Mouse (Mus musculus) gastrocnemius, adult 2 months (tissue): Measurements from ENCODE around the gene Tet3. TPM values are rescaled to one million over a fixed set of nuclear protein-coding genes. Genes with fewer than 3 reads are reported as not detected.

Experiments used
- DNase-seq: peaks from one replicate; pipeline ENCODE4 v3.0.0; 2022
- H3K27ac ChIP-seq: fragments of 200-600 bp; 2 replicates; pipeline ENCODE4 v1.8.1; 2022; ENCODE audit warnings: mild to moderate bottlenecking
- H3K4me3 ChIP-seq: fragments of 200-600 bp; 2 replicates; pipeline ENCODE4 v1.8.1; 2022; ENCODE audit warnings: mild to moderate bottlenecking, moderate library complexity
- CTCF ChIP-seq: fragments of 200-600 bp; IDR thresholded peaks from 2 replicates; pipeline ENCODE4 v1.8.1; 2022; ENCODE audit warnings: antibody characterized with exemption, mild to moderate bottlenecking, moderate library complexity
- intact Hi-C: fragments of 180-260 bp; cut with DNase I; formaldehyde crosslinking; loops from one replicate; pipeline ENCODE4 v1.15.1; 2025
- total RNA-seq, 2 experiments: library from RNA; stranded (reverse); gene quantifications; 2 replicates each; pipeline ENCODE4 v1.2.3; 2021

Tet3 gene
- total RNA-seq, 2 experiments from 2014 or later = 16.4 to 18.0 TPM

- TF ChIP-seq CTCF = no peak
- Histone ChIP-seq H3K27ac (peak overlapping the region; percentile 60), H3K4me3 (no peak overlapping the region)
- intact Hi-C loops = no loop called here
- DNase-seq = peak; percentile 78
Observed at GRCm38 (mm10) chr6:83496009-83496752, 37.3 kb upstream of the Tet3 start.

- no peak for DNase-seq
- no peak for TF ChIP-seq CTCF
- H3K27ac ChIP-seq = no peak overlapping the region
- intact Hi-C loops = no loop called here
- H3K4me3 ChIP-seq = no peak overlapping the region
Observed at GRCm38 (mm10) chr6:83490622-83491021, 31.7 kb upstream of the Tet3 start.

- DNase-seq = no peak
- no peak overlapping the region for H3K4me3 ChIP-seq
- intact Hi-C loops = no loop called here
- peak overlapping the region; percentile 28; the same call in 1 of the 2 replicates for H3K27ac ChIP-seq
- TF ChIP-seq CTCF = no peak
Observed at GRCm38 (mm10) chr6:83488200-83488599, 29.3 kb upstream of the Tet3 start.

GRCm38 (mm10) chr6:83487298-83487697 lies 28.4 kb upstream of the Tet3 start:
- intact Hi-C loops = no loop called here
- peak overlapping the region; percentile 17; the same call in 1 of the 2 replicates for H3K27ac ChIP-seq
- H3K4me3 ChIP-seq = no peak overlapping the region
- peak; percentile 16; the same call in 1 of the 2 replicates for TF ChIP-seq CTCF
- DNase-seq = peak; percentile 90

- no peak for DNase-seq
- H3K27ac ChIP-seq = peak overlapping the region; percentile 57
- TF ChIP-seq CTCF = no peak
Observed at GRCm38 (mm10) chr6:83485854-83486253, 27.0 kb upstream of the Tet3 start.

GRCm38 (mm10) chr6:83483776-83484175 lies 24.9 kb upstream of the Tet3 start:
- Histone ChIP-seq H3K4me3 (no peak overlapping the region), H3K27ac (peak overlapping the region; percentile 66)
- TF ChIP-seq CTCF = no peak
- intact Hi-C loops = no loop called here
- peak; percentile 80 for DNase-seq

More at GRCm38 (mm10) chr6:83485854-83486253, 27.0 kb upstream of the Tet3 start:
- intact Hi-C loops = no loop called here
- no peak overlapping the region for H3K4me3 ChIP-seq

- DNase-seq = no peak
- Histone ChIP-seq H3K4me3 (no peak overlapping the region), H3K27ac (peak overlapping the region; percentile 66)
- no peak for TF ChIP-seq CTCF
- intact Hi-C loops = no loop called here
Observed at GRCm38 (mm10) chr6:83482418-83483085, 23.7 kb upstream of the Tet3 start.

- DNase-seq = no peak
- no peak for TF ChIP-seq CTCF
- Histone ChIP-seq H3K27ac (no peak overlapping the region), H3K4me3 (no peak overlapping the region)
- intact Hi-C loops = no loop called here
Observed at GRCm38 (mm10) chr6:83480019-83480655, 21.3 kb upstream of the Tet3 start.

- no peak for DNase-seq
- no peak for TF ChIP-seq CTCF
- no peak overlapping the region for H3K4me3 ChIP-seq
- H3K27ac ChIP-seq = no peak overlapping the region
- intact Hi-C loops = no loop called here
Observed at GRCm38 (mm10) chr6:83479193-83479592, 20.3 kb upstream of the Tet3 start.

- DNase-seq = no peak
- Histone ChIP-seq H3K27ac (no peak overlapping the region), H3K4me3 (no peak overlapping the region)
- no peak for TF ChIP-seq CTCF
- intact Hi-C loops = no loop called here
Observed at GRCm38 (mm10) chr6:83478628-83479027, 19.7 kb upstream of the Tet3 start.

- no peak for DNase-seq
- no peak overlapping the region for H3K4me3 ChIP-seq
- intact Hi-C loops = no loop called here
- TF ChIP-seq CTCF = peak; percentile 37; the same call in 1 of the 2 replicates
- H3K27ac ChIP-seq = no peak overlapping the region
Observed at GRCm38 (mm10) chr6:83478217-83478616, 19.3 kb upstream of the Tet3 start.

GRCm38 (mm10) chr6:83475431-83475830 lies 16.5 kb upstream of the Tet3 start:
- TF ChIP-seq CTCF = no peak
- Histone ChIP-seq H3K27ac (no peak overlapping the region), H3K4me3 (no peak overlapping the region)
- DNase-seq = no peak
- intact Hi-C loops = no loop called here

GRCm38 (mm10) chr6:83473240-83473639 lies 14.4 kb upstream of the Tet3 start:
- DNase-seq = peak; percentile 85
- intact Hi-C loops = no loop called here
- no peak for TF ChIP-seq CTCF
- no peak overlapping the region for H3K4me3 ChIP-seq
- H3K27ac ChIP-seq = peak overlapping the region; percentile 58
